Comparison of ENCODE assay signal across 22 mouse cellular contexts in genomic region chr16:18227897-18228422, GRCm38 (mm10). TPM values are rescaled to one million over a fixed set of nuclear protein-coding genes. Genes with fewer than 3 reads are reported as not detected.
"Had no signal": no experiment of that assay in that cellular context is flagged by ENCODE, and none has a peak within 500 bp of the region (broad histone marks: within the 10 kb centered on the region; RNA-seq: fewer than 3 reads in every experiment).

No protein-coding gene starts in this region.

- H3K4me3 ChIP-seq: layer of hippocampus, adult 2 months; midbrain, embryonic 10.5 days; midbrain, embryonic 15.5 days; neural tube, embryonic 13.5 days had no signal

- H3K27me3 ChIP-seq: midbrain, embryonic 15.5 days; neural tube, embryonic 13.5 days had no signal

- H3K9ac ChIP-seq: midbrain, embryonic 15.5 days; neural tube, embryonic 13.5 days had no signal

- H3K27ac ChIP-seq: midbrain, embryonic 10.5 days; midbrain, embryonic 15.5 days; neural tube, embryonic 13.5 days had no signal

- H3K9me3 ChIP-seq: midbrain, embryonic 10.5 days; midbrain, embryonic 15.5 days; neural tube, embryonic 13.5 days had no signal

- H3K4me2 ChIP-seq: midbrain, embryonic 15.5 days; neural tube, embryonic 13.5 days had no signal

- DNase-seq: kidney, adult 11 months; kidney, postnatal 10 days; kidney, postnatal 4 days; left cerebral cortex, postnatal 4 days; lung, adult 18-20 months; retina, postnatal 1 day; right cerebral cortex, postnatal 4 days; spleen, adult 18-20 months; thymus, adult 18-20 months; thymus, postnatal 25 days had no signal

RNA-seq across cellular contexts. Expression of gene Ccdc188, which starts 10.3 kb away (rescaled TPM):
- total RNA-seq: layer of hippocampus, adult 2 months; layer of hippocampus, postnatal 14 days; left cerebral cortex, adult 18-20 months; left cerebral cortex, postnatal 10 days; left cerebral cortex, postnatal 4 days had no signal
- polyA plus RNA-seq: intestine, embryonic 14.5 days; kidney, embryonic 14.5 days; limb, embryonic 14.5 days; lung, embryonic 16.5 days; midbrain, embryonic 10.5 days; neural tube, embryonic 13.5 days; stomach, embryonic 14.5 days had no signal

RNA-seq across cellular contexts. Expression of gene Gm49776, which starts 30.2 kb away (rescaled TPM):
- total RNA-seq: layer of hippocampus, adult 2 months; layer of hippocampus, postnatal 14 days; left cerebral cortex, adult 18-20 months; left cerebral cortex, postnatal 10 days; left cerebral cortex, postnatal 4 days had no signal
- polyA plus RNA-seq: intestine, embryonic 14.5 days; midbrain, embryonic 15.5 days; stomach, embryonic 14.5 days had no signal
